Mouse (Mus musculus) CD4-positive helper T cell, adult 2 months (primary cell): ENCODE measurements at regions not wholly inside any gene's neighbourhood (a gene's known extent, or its start where the extent isn't known, plus 50 kb on each side); places are given as distances from the start of the nearest gene placed in this dataset.

ENCODE experiments used
- DNase-seq: peaks from one replicate; pipeline ENCODE4 v3.0.0-alpha.2; 2012; ENCODE audit warnings: low read depth, missing footprints, low spot score

DNA sequence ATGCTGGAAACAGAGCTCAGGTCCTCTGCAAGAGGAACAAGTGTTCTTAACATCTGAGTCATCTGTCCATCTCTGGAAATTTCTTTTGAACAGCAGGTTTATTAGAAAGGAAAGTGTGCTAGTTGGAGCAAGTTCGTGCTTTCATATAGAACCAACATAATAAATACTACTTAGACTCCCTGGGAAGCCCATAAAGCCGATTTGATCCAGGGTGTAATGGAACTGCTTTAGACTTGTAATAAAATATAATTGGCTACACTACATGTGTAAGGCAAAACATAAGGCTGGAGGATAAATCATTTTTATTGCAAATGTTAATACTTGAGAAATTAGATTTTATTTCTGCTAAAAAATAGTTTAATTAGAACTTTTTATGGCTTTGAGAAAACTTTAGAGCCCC lies 510.0 kb upstream of the Id4 start:
- DNase-seq: no peak

DNA sequence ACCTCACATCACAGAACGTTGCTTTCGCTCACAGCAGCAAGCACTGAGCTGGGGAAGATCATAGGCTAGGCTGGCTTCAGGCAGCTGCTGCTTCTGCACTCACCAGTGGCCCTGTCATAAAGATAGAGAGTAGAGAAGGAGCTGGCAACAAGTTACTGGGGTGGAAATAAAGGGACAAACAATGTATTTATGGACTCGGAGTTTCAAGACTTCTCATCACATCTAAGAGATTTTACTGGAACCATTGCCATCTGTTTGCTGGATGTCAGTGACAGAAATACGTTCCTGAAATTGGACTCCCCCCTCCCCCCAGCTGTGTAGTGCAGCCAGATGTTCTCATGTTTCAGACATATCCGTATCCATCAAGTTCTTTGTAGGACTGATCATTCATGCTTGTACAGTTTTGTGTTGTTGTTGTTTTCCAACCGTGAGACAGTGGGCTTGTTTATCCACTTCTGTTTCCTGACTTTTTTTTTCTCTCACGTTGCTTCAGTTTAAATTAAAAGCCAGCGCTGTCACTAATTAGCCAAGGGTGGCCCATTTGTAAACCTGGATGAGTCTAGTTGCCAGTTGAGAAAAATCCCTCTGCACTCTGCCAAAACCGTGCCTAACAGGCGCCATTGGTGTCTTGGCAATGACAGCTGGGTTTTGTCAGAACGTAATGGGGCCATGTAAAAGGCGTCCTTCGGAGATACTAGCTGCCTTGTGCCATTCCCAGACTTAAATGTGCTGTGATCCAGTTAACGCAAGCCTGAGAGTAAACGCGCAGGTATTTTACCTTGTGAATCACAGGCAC lies 496.0 kb upstream of the Id4 start:
- no peak for DNase-seq

DNA sequence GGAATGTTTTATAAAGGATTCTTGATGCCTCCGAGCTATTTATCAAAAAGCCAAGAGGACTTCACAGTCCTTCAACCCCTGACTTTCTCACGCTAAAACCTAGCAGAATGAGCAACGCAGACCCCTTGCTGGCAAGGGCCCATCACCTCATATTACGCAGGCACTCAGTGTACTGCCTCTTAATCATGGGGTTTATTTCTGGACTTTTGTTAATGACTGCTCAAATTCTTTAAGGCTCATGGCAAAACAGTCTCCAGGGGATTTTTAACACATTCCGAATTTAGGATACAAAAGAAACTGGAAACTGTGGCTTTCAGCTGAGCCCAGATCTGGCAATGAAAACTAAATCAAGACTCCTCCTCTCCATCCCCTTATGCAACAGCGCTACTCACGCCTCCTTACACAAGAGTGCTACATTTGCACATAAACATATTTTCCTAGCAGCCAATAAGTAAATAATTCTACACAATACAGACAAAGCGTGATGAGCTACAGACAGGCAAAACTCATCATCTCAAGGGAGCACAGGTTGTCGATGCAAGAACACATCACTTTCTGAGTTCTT lies 492.0 kb upstream of the Id4 start:
- no peak for DNase-seq

GRCm38 (mm10) chr13:47777206-47778099 lies 483.6 kb upstream of the Id4 start:
- DNase-seq: no peak

DNA sequence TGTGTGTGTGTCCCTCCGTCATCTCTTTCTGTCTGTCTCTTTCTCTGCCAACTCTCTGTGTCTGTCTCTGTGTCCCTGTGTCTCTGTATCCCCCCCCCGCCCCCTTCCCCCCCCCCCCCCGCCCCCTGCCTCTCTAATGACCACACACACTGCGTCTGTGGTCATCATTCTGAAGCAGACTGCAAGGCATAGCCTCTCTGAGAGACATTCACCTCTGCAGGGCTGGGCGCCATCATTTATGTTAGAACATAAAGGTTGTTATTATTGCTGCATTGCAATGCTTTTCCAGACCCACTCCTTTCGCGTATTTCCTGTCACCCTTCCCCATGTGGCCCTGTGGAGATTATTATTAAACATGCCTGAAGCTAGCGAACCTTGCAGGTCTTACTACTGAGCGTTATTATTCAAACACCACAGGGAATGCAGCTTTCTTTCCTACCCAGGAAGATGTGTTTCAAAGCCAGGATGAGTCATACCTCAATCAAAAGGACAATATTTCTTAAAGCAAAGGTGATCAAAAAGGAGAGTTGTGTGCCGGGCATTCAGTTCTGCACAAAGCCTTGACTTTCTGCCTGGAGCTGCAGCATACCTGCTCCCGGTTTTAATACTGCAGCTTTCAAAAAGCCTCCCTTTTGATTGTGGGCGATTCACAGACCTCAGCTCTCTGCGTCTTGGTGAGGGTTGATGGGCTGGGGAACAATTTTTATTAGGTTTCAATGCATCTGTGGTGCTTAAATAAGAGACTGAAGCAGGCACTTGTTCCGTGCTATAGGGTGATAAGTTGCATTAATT lies 482.6 kb upstream of the Id4 start:
- no peak for DNase-seq

DNA sequence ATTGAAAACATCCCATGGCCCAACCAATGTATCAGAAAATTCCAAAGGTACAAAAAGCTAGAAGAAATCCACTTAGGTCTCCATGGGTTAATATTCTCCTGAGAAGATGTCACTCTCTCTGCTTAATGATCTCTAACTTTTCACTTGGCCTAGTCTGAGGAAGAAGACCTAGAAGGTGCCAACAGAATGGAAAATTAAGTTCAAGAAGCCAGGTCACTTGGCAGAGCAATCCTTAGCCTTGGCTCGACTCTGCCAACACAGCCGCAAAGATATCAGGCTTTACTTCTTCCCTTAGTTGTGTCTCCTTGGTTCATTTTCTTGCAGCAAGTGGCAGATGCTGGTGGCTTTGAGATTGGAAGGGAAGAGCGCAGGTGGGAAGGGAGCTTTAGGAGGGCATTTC lies 476.6 kb upstream of the Id4 start:
- no peak for DNase-seq

DNA sequence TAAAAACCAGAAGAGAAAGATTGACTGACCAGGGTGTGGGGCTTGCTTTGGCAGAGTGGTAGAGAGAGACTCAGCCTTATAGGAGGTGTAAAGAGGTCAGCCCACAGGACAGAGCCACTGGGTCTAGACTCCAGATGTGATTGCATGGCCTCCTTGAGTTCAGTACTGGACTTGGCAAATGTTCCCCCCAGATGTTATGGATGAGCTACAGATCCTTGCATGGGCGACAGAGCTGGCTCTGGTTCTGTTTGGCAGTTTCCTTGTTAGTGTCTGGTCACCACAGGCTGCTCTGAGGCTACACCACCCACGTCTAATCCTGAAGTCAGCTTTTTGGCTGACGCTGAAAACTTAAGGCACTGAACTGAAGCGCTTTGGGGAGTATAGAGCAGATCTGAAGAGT lies 463.2 kb upstream of the Id4 start:
- DNase-seq: no peak

DNA sequence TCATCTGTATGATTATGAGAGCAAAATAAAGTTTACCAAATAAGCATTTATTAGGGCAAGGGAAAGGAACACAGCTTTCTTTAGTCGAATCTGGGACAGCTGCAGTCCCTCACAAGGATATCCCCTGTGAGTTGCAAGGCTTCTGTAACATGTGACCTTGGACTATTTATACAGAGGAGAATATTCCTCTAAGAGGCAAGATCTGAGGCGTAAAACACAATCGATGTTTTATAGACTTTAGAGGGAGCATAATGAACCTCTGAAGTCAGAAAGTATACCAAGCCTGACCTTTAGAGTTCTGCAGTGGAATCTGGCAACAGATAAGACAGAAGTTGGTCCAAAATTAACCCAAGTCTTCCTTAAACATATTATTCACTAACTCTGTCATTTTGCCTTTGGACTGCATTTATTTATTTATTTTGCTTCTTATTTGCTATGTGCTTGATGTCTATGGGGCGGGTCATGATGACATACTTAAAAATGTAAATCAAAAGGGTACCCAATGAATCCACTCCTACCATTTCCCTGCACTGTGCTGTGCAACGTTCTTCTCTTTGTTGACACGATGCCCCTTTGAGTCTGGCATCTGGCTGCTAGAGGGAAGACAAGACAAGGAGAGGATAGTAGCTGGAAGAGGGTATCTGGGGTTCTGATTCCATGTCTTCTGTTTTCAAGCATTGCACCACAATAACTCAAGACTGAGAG lies 449.2 kb upstream of the Id4 start:
- no peak for DNase-seq

GRCm38 (mm10) chr13:47818924-47819564 lies 442.0 kb upstream of the Id4 start:
- no peak for DNase-seq

DNA sequence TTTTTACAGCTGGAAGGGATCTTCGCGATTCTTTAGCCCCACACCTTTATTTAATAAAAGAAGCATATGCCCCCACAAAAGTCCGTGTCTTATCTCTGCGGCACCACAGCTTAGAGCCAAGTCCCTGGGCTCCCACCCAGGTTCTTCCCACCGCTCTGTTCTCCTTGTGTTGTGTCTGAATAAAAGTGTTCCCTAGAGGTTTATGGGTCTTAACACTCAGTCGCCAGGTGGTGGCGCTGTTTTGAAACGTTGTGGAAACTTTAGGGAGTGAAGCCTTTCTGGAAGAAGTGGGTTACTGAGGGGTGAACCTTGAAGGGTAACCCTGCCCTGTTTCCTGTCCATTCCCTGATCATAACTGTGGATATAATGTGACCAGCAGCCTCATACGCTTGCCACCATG lies 424.5 kb upstream of the Id4 start:
- DNase-seq: no peak

DNA sequence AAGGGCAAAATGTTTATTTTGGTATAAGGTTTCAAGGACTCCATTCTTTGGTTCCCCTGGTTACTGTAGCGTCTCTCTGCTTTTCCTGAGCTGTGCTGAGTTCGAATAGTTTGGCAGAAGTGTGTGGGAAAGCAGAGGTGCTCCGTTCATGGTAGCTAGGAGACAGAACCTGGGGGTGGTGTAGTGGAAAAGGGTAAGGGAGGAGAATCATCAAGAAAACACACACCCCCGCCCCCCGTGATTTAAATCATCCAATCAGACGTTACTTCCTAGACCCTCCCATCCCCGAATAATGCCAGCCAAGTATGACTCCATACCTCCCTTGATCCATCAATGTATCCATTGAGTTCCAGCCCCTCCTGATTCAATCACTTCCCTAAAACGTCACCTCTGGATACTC lies 418.6 kb upstream of the Id4 start:
- DNase-seq: no peak

GRCm38 (mm10) chr13:47843011-47843410 lies 418.0 kb upstream of the Id4 start:
- no peak for DNase-seq

GRCm38 (mm10) chr13:47843541-47844267 lies 417.3 kb upstream of the Id4 start:
- DNase-seq: no peak

- no peak for DNase-seq
Observed at GRCm38 (mm10) chr13:47846713-47847112, 414.3 kb upstream of the Id4 start.

DNA sequence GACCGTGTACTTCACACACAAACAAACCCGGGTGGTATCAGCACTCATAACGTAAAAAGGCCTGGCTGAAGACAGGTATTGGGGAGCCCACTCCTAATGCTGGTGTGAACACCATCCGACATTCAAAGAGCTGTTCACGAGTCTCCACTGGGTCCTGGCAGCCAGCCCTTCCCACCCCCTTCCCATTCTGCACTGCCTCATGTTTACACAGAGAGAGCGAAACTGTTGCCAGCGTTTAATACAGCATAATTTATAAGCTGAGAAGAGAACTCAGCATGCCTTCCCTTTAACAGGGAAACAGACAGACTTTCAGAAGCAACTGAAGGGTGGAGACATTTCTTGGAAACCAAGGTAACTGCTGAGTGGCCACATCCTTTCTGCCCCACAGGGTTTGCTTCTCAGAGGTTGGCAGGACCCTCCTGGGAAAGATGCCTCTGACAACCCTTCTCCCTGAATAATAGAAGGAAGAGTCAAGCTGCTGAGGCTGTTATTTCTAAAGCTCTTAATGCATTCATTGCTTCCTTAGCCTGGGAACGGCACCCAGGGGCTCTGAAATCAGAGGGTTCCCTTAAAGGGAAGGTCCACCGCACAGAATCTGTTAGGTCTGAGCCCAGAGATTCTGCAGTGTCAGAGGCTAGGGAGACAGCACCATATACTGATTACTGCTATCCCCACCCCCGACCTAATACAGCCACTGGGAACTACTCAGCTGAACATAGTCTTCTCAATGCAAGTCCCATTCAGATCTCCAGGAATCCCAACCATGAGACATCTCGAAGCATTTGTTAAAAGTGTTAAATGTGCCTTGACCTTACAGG lies 412.4 kb upstream of the Id4 start:
- no peak for DNase-seq

GRCm38 (mm10) chr13:47855422-47856108 lies 405.5 kb upstream of the Id4 start:
- DNase-seq: no peak

DNA sequence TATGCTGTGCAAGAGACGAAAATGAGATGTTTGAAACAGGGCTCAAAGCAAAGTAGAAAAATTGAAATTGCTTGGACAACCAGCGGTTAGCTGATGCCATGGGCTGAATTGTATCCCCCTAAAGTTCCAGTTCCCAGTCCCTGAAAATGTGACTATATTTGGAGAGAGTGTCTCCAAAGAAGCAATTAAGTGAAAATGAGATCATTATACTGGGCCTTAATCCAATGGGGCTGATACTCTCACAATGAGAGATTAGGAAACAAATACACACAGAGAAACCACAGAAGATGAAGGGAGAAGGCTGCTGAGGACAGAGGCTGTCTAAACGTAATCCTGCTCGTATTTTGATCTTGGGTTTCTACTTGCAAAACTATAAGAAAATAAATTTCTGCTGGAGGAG lies 402.1 kb upstream of the Id4 start:
- no peak for DNase-seq

GRCm38 (mm10) chr13:47860316-47860715 lies 400.7 kb upstream of the Id4 start:
- no peak for DNase-seq
